Mouse (Mus musculus) lung, adult 10 weeks (tissue): Measurements from ENCODE around the gene Zfp174. TPM values are rescaled to one million over a fixed set of nuclear protein-coding genes. Genes with fewer than 3 reads are reported as not detected.

Source experiments
- polyA plus RNA-seq: library from polyadenylated mRNA; stranded (reverse); fragments of 350-450 nt; fragmentation: Illumina TruSeq; extraction: RNeasy Lipid Tissue Mini Kit (QIAGEN cat#74804); gene quantifications from one replicate; pipeline ENCODE4 v1.2.3, GENCODE M21; 2014; ENCODE audit warnings: low read depth, low replicate concordance; ENCODE audit not compliant: insufficient read depth

The Zfp174 gene
- polyA plus RNA-seq = 0.40 TPM

GRCm38 (mm10) chr16:3846711-3847518, at the start of gene Zfp174:
TSS of gene Zfp174 (plus strand) at chr16:3847268.

DNA sequence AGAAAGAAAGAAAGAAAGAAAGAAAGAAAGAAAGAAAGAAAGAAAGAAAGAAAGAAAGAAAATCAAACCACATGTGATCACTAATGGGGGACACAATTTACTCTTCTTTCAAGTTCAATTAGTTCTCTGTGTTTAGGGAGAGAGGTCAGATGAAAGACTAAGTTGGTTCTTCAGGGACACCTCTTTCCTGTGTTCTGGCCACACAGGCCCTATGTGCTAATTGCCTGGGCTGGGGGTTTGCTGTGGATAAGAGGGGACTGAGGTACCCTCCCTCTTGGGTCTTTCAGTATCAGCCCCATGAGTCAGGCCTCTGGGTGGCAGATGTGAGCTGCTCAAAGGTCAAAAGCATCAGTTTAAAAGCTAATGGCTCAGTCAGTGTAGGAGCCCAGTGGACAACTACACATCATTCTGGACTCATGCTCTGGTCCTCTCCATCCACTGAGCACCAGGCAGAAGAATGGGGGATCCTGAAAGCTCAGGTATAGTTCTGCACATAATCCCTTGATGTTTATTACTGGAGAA, 16.4 kb upstream of the Zfp174 start, which contains the start of gene Olfr15:
TSS of gene Olfr15 (plus strand) at position 291 of the 522 bp plus-strand sequence.

DNA sequence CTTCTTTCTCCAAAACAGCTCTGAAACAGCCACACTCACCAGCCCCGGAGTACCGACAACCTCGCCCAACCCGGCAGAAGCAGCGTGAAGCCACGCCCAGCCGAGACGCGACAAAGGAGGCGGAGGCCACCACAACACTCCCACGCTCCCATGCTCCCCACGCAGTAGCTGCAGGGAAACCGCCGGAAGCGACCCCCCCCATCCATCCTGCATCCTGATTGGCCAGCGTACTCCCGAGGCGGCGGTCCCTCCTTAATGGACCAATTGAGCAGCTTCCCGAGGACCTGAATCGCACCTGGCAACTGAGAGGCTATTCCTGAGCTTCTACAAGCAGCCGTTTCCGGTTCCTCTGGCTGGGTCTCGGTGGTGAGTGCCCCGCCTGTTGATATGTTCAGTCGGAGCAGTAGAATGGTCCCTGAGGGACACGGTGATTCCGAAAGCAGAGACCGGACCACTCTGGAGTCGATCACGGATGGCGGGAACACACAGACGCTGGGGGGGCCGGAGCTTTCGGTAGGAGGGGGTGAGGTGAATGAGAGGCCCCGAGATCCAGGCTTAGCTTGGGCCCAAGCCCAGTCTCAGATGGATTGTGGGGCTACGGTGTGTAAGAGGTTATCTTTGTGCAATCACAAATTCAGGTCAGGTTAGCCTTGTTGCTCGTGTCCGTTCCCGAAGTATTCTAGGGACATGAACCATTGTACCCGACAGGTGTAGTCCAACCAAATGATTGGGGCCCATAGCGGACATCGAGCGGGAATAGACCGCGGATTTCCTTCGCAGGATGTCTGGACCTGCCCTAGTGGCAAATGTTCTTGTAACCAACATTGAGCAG, 25.4 kb downstream of the Zfp174 start, which contains the start of gene Naa60:
TSS of gene Naa60 (plus strand) at position 160 of the 832 bp plus-strand sequence.

DNA sequence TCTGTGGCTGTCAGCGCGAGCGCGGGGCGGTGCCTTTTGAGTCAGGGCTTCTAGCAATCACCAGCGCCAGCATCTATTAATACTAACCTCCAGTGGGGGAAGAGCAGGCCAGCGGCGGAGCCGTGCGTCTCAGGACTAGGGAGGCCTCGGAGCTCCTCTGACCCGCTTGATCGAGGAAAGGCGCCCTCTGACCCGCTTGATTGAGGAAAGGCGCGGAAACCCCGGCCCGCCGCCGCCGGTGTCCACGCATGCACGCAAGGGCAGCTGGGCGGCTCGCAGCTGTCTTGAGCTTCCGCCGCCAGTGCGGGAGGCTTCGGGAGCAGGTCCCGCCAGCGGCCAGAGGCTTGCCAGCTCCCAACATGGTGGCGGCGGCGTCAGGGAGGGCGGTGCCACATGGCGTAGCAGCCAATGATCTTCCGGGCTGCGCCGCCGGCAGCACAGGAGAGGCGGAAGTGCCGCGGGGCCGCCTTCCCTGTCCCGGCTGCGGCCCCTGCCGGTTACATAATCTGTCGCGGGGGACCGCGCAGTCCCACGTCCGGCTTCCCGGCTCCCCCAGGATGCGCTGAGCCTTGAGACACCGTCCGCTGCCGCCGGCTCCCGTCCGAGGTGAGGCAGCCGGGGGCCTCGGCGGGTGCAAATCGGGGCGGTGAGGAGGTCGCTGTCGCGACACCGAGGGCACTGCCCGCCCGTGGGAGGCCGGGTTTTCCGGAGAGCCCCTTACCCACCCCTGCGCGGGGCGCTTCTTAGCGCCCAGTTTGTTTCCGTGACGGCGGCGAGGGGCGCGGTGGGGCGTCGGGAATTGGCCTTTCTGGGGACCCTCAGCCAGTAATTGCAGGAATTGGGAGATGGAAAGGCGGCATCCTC, 37.4 kb downstream of the Zfp174 start, which contains the start of the genes Zfp597 and Gm20695:
TSS of gene Zfp597 (minus strand) at position 361 of the 864 bp plus-strand sequence.
TSS of gene Gm20695 (plus strand) at position 448 of the 864 bp plus-strand sequence.

Other genes with a start within 250 kb of the Zfp174 start
- 0.71 TPM for gene Mefv, start 129.2 kb upstream of the Zfp174 start, polyA plus RNA-seq
- 11.0 TPM for gene Zfp263, start 103.2 kb upstream of the Zfp174 start, polyA plus RNA-seq
- not detected for gene Olfr15, start 16.4 kb upstream of the Zfp174 start, polyA plus RNA-seq
- gene Naa60, start 25.1 kb downstream of the Zfp174 start, polyA plus RNA-seq = 27.7 TPM
- gene Zfp597, start 37.3 kb downstream of the Zfp174 start, polyA plus RNA-seq = 6.5 TPM
- gene Gm20695, start 37.4 kb downstream of the Zfp174 start, polyA plus RNA-seq = 0.39 TPM
- gene 1700037C18Rik, start 61.4 kb downstream of the Zfp174 start, polyA plus RNA-seq = 15.3 TPM
- gene Cluap1, start 61.5 kb downstream of the Zfp174 start, polyA plus RNA-seq = 17.5 TPM
- gene Nlrc3, start 129.4 kb downstream of the Zfp174 start, polyA plus RNA-seq = 1.00 TPM
- 5.6 TPM for gene Slx4, start 156.5 kb downstream of the Zfp174 start, polyA plus RNA-seq
- gene Dnase1, start 189.7 kb downstream of the Zfp174 start, polyA plus RNA-seq = not detected
- gene Trap1, start 230.6 kb downstream of the Zfp174 start, polyA plus RNA-seq = 39.3 TPM